Mouse (Mus musculus) CH12.LX (cell line): Measurements from ENCODE around the gene Slc38a2. TPM values are rescaled to one million over a fixed set of nuclear protein-coding genes. Genes with fewer than 3 reads are reported as not detected.

Experiments
- DNase-seq: peaks from one replicate; pipeline ENCODE4 v3.0.0-alpha.2; 2013; ENCODE audit errors: extremely low read depth
- H3K27ac ChIP-seq: 2 replicates; pipeline ENCODE4 v1.5.1; 2012; ENCODE audit warnings: low read depth, mild to moderate bottlenecking, control low read depth, moderate library complexity; ENCODE audit not compliant: insufficient read depth
- H3K27me3 ChIP-seq: replicated peaks from 2 replicates; pipeline ENCODE3; 2012; ENCODE audit warnings: inconsistent platforms
- H3K36me3 ChIP-seq, 2 experiments: replicated peaks in 1 of 2; 2 replicates each; pipeline versions ENCODE3 to v1.6.1; 2012; ENCODE audit warnings: inconsistent platforms in 1 of 2, low read length in 1 of 2, mild to moderate bottlenecking in 1 of 2, mixed read lengths in 1 of 2, moderate library complexity in 1 of 2; ENCODE audit not compliant: control insufficient read depth in 1 of 2, insufficient read depth in 1 of 2
- H3K4me1 ChIP-seq, 2 experiments: 2 replicates each; pipeline ENCODE4 v1.6.1; 2012; ENCODE audit warnings: inconsistent platforms in 1 of 2, moderate library complexity in 1 of 2; ENCODE audit not compliant: insufficient read depth in 2 of 2, control insufficient read depth in 1 of 2
- H3K4me2 ChIP-seq: 2 replicates; pipeline ENCODE4 v1.6.1; 2012; ENCODE audit warnings: low read depth, mild to moderate bottlenecking, control low read depth; ENCODE audit not compliant: poor library complexity, insufficient read depth, severe bottlenecking
- H3K4me3 ChIP-seq, 3 experiments: fragments of 150-350 bp in 1 of 3; sonication (generic) in 1 of 3; replicated peaks in 1 of 3; 2 replicates each; pipeline versions ENCODE3 to v1.5.1; 2011 to 2012; ENCODE audit warnings: low read depth in 2 of 3, low read length in 2 of 3, mild to moderate bottlenecking in 2 of 3, moderate library complexity in 2 of 3, control low read depth in 1 of 3, improper control_type of control experiment in 1 of 3, inconsistent platforms in 1 of 3, mixed read lengths in 1 of 3; ENCODE audit not compliant: poor library complexity in 1 of 3
- H3K79me2 ChIP-seq: replicated peaks from 2 replicates; pipeline ENCODE4 v1.6.1; 2012; ENCODE audit warnings: mild to moderate bottlenecking, moderate library complexity; ENCODE audit not compliant: control insufficient read depth, poor library complexity, insufficient read depth, severe bottlenecking; ENCODE audit errors: extremely low read depth
- H3K9ac ChIP-seq: 2 replicates; pipeline ENCODE4 v1.6.1; 2012; ENCODE audit warnings: low read depth, mild to moderate bottlenecking, control low read depth, moderate library complexity; ENCODE audit not compliant: insufficient read depth
- H3K9me3 ChIP-seq: replicated peaks from 2 replicates; pipeline ENCODE3; 2012; ENCODE audit warnings: low read length, inconsistent platforms, mixed read lengths
- CHD1 ChIP-seq: IDR thresholded peaks from 2 replicates; pipeline ENCODE4 v1.6.1; 2012; ENCODE audit warnings: low read depth, low read length, improper control_type of control experiment, inconsistent platforms
- CHD2 ChIP-seq: IDR thresholded peaks from 2 replicates; pipeline ENCODE4 v1.6.1; 2011; ENCODE audit warnings: low read length, improper control_type of control experiment
- EP300 ChIP-seq: IDR thresholded peaks from 2 replicates; pipeline ENCODE4 v1.6.1; 2011; ENCODE audit warnings: low read length, improper control_type of control experiment
- HCFC1 ChIP-seq: IDR thresholded peaks from 2 replicates; pipeline ENCODE4 v1.6.1; 2012; ENCODE audit warnings: low read depth, mild to moderate bottlenecking, inconsistent platforms, low read length, improper control_type of control experiment
- KAT2A ChIP-seq: IDR thresholded peaks from 2 replicates; pipeline ENCODE4 v1.6.1; 2012; ENCODE audit warnings: low read length, improper control_type of control experiment, inconsistent platforms; ENCODE audit not compliant: insufficient replicate concordance
- MAFK ChIP-seq: IDR thresholded peaks from 2 replicates; pipeline ENCODE4 v1.6.1; 2011; ENCODE audit warnings: low read length, improper control_type of control experiment; ENCODE audit not compliant: insufficient replicate concordance
- MAZ ChIP-seq: IDR thresholded peaks from 2 replicates; pipeline ENCODE4 v1.6.1; 2012; ENCODE audit warnings: low read depth, mild to moderate bottlenecking, inconsistent platforms, low read length, improper control_type of control experiment, moderate library complexity
- MXI1 ChIP-seq: IDR thresholded peaks from 2 replicates; pipeline ENCODE4 v1.6.1; 2011; ENCODE audit warnings: mild to moderate bottlenecking, low read depth, low read length, improper control_type of control experiment
- NELFE ChIP-seq: IDR thresholded peaks from 2 replicates; pipeline ENCODE4 v1.6.1; 2011; ENCODE audit warnings: low read depth, low read length, improper control_type of control experiment
- NRF1 ChIP-seq: IDR thresholded peaks from 2 replicates; pipeline ENCODE4 v1.6.1; 2014; ENCODE audit warnings: low read depth, mild to moderate bottlenecking, inconsistent platforms, low read length, improper control_type of control experiment, moderate library complexity
- POLR2A ChIP-seq: IDR thresholded peaks from 2 replicates; pipeline ENCODE4 v1.6.1; 2011; ENCODE audit warnings: low read depth, mild to moderate bottlenecking, improper control_type of control experiment, low read length
- RCOR1 ChIP-seq: conservative IDR thresholded peaks from 2 replicates; pipeline ENCODE4 v1.6.1; 2012; ENCODE audit warnings: low read depth, mild to moderate bottlenecking, inconsistent platforms, low read length, improper control_type of control experiment
- SMC3 ChIP-seq: IDR thresholded peaks from 2 replicates; pipeline ENCODE4 v1.6.1; 2011; ENCODE audit warnings: low read depth, low read length, improper control_type of control experiment
- TBP ChIP-seq: conservative IDR thresholded peaks from 2 replicates; pipeline ENCODE4 v1.6.1; 2011; ENCODE audit warnings: low read depth, low read length, improper control_type of control experiment
- UBTF ChIP-seq: IDR thresholded peaks from 2 replicates; pipeline ENCODE4 v1.6.1; 2012; ENCODE audit warnings: low read depth, mild to moderate bottlenecking, inconsistent platforms, low read length, improper control_type of control experiment, moderate library complexity
- USF2 ChIP-seq: conservative IDR thresholded peaks from 2 replicates; pipeline ENCODE4 v1.6.1; 2011; ENCODE audit warnings: low read depth, low read length, improper control_type of control experiment
- ZC3H11A ChIP-seq: IDR thresholded peaks from 2 replicates; pipeline ENCODE4 v1.6.1; 2012; ENCODE audit warnings: low read depth, mild to moderate bottlenecking, inconsistent platforms, low read length, improper control_type of control experiment
- ZMIZ1 ChIP-seq: IDR thresholded peaks from 2 replicates; pipeline ENCODE4 v1.6.1; 2012; ENCODE audit warnings: low read depth, mild to moderate bottlenecking, inconsistent platforms, low read length, improper control_type of control experiment
- dilution Hi-C: fragments of 300-500 bp; cut with MboI; formaldehyde crosslinking; loops from 2 replicates; pipeline ENCODE4 v1.14.3; 2020; ENCODE audit warnings: low sequenced_read_pairs; ENCODE audit not compliant: extremely low pct_unique_long_range_greater_than_20kb, extremely low pct_ligation_motif_present
- in situ Hi-C: fragments of 300-500 bp; cut with MboI; formaldehyde crosslinking; loops from 3 replicates; pipeline ENCODE4 v1.14.3; 2019; ENCODE audit warnings: low sequenced_read_pairs, low pct_ligation_motif_present, low pct_unique_long_range_greater_than_20kb, mixed read lengths
- polyA plus RNA-seq: library from polyadenylated mRNA; unstranded; fragments of >175 nt; gene quantifications from 2 replicates; pipeline ENCODE4 v1.2.1, GENCODE M21; 2012; ENCODE audit warnings: low read depth; ENCODE audit not compliant: insufficient read length
- total RNA-seq, 2 experiments: library from RNA; depleted of rRNA; stranded (reverse); fragments of 300-350 nt in 1 of 2; fragments of >200 nt in 1 of 2; gene quantifications; 2 replicates each; pipeline ENCODE4 v1.2.3; 2012 to 2014

The Slc38a2 gene
- total and polyA plus RNA-seq, 3 experiments, result 41.4 to 70.5 (median 59.3) TPM

GRCm38 (mm10) chr15:96653011-96653410 is 46.5 kb downstream of the Slc38a2 start:
- no peak for TF ChIP-seq USF2
- TF ChIP-seq NRF1, result no peak
- no peak for TF ChIP-seq MAZ
- no peak for TF ChIP-seq CHD1
- TF ChIP-seq TBP, result no peak
- no peak for TF ChIP-seq EP300
- TF ChIP-seq KAT2A, result no peak
- H3K4me1 ChIP-seq, result peaks cover 5 to 15% of the 10 kb centered on the region in 2 experiments
- dilution Hi-C loops (no loop called here), in situ Hi-C loops (no loop called here)
- no peaks in the 10 kb centered on the region for H3K79me2 ChIP-seq
- DNase-seq, result no peak
- no peaks in the 10 kb centered on the region for H3K36me3 ChIP-seq
- no peaks in the 10 kb centered on the region for H3K9me3 ChIP-seq
- H3K4me3 ChIP-seq, result no peak overlapping the region
- H3K27me3 ChIP-seq, result no peaks in the 10 kb centered on the region
- no peak overlapping the region for H3K9ac ChIP-seq
- no peak overlapping the region for H3K4me2 ChIP-seq
- no peak overlapping the region for H3K27ac ChIP-seq

- in situ Hi-C loops (no loop called here), dilution Hi-C loops (no loop called here)
- Histone ChIP-seq H3K79me2 (no peaks in the 10 kb centered on the region), H3K4me1 (peaks cover 5 to 15% of the 10 kb centered on the region in 2 experiments), H3K4me3 (no peak overlapping the region), H3K4me2 (no peak overlapping the region), H3K9ac (no peak overlapping the region), H3K27me3 (no peaks in the 10 kb centered on the region), H3K27ac (no peak overlapping the region), H3K36me3 (no peaks in the 10 kb centered on the region), H3K9me3 (no peaks in the 10 kb centered on the region)
- no peak for DNase-seq
- no peak for TF ChIP-seq MXI1
- no peak for TF ChIP-seq CHD1
- TF ChIP-seq POLR2A, result no peak
- no peak for TF ChIP-seq RCOR1
- no peak for TF ChIP-seq UBTF
- TF ChIP-seq KAT2A, result no peak
- no peak for TF ChIP-seq NELFE
- TF ChIP-seq SMC3, result no peak
- no peak for TF ChIP-seq ZMIZ1
- TF ChIP-seq HCFC1, result no peak
- TF ChIP-seq ZC3H11A, result no peak
- no peak for TF ChIP-seq MAFK
- TF ChIP-seq TBP, result no peak
- TF ChIP-seq CHD2, result no peak
- TF ChIP-seq MAZ, result no peak
Observed at GRCm38 (mm10) chr15:96652531-96652930, 47.0 kb downstream of the Slc38a2 start.
